Mouse (Mus musculus): Measurements from ENCODE around the gene Alk.

DNA sequence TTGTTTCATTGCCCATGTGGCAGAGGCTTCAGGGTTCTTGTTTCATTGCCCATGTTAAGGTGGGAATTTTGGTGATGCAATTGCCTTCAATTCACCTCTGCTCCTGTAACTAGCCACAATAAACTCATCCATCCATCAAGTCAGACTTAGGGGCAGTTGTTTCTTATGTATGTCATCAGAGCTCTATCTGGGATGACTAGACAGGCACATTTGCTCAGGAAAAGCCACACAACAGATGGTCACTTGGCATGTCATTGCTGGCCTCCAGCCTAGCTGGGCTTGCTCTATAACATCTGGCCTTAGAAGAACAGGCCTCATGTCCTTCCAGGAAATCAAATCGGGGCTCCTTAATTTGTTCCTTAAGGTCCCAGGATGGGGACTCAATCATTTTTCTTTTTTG lies 610.3 kb downstream of the Alk start:
- TF ChIP-seq GATA1 (IDR thresholded peaks at IDR 0.05; ENCODE audit: low read depth, low read length) (no peak), POLR2AphosphoS5 (IDR thresholded peaks at IDR 0.05; ENCODE audit: borderline replicate concordance, low read depth, low read length) (no peak), RCOR1 (IDR thresholded peaks at IDR 0.05; ENCODE audit: low read depth, low read length) (no peak), POLR2A (IDR thresholded peaks at IDR 0.05; ENCODE audit: control insufficient read depth in 1 of 2, insufficient read depth in 1 of 2, low read depth in 1 of 2, low read length in 2 of 2, poor library complexity in 1 of 2) (no peak), E2F4 (IDR thresholded peaks at IDR 0.05; ENCODE audit: borderline replicate concordance, low read depth, low read length) (no peak), CTCF (IDR thresholded peaks at IDR 0.05 in 2 of 3, conservative IDR thresholded peaks at IDR 0.05 in 1 of 3; ENCODE audit: control insufficient read depth in 1 of 3, insufficient read depth in 1 of 3, low read depth in 2 of 3, low read length in 3 of 3, poor library complexity in 1 of 3, severe bottlenecking in 1 of 3) (no peak), TBP (IDR thresholded peaks at IDR 0.05; ENCODE audit: low read depth, low read length) (no peak), CHD1 (IDR thresholded peaks at IDR 0.05; ENCODE audit: low read depth, low read length) (no peak), SMC3 (IDR thresholded peaks at IDR 0.05; ENCODE audit: low read depth, low read length) (no peak), MEF2A (IDR thresholded peaks at IDR 0.05; ENCODE audit: extremely low read depth, insufficient replicate concordance, low read depth, low read length, poor library complexity, severe bottlenecking) (no peak), SIN3A (IDR thresholded peaks at IDR 0.05; ENCODE audit: low read length) (no peak)

All from MEL (cell line).